ENCODE assay signal across 8 mouse cellular contexts in the genomic region with DNA sequence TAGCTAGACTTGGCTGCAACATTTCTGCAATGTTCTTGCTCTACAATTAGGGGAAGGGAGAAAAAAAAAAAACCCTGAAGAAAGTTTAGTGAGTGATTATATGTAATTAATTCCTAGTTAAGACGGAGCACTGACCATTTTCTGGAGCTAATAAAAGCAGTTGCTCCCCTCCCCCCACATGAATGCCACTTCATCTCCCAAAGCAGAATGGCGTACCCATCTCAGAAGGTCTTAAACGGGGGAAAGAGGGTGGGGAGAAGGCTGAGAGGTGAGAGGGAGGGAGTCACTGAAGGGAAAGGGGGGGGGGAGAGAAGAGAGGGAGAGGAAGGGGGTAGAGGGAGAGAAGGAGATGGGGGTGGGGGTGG. TPM values are rescaled to one million over a fixed set of nuclear protein-coding genes. Genes with fewer than 3 reads are reported as not detected.
A peak's percentile ranks its signal among the peaks of the same experiment; 100 is the strongest.
DNase-seq lines count a peak whose midpoint lies in the region; ATAC-seq and TF ChIP-seq lines count a peak whose summit lies in the region.
"Had no signal": no experiment of that assay in that cellular context is flagged by ENCODE, and none has a peak within 500 bp of the region (broad histone marks: within the 10 kb centered on the region; RNA-seq: fewer than 3 reads in every experiment).

No protein-coding gene starts in this region.

- no peak for ATAC-seq in lung, postnatal 0 days
- ATAC-seq in forebrain, embryonic 12.5 days (ENCODE audit: low FRiP score): no peak
- ATAC-seq in limb, embryonic 15.5 days (ENCODE audit: insufficient number of reproducible peaks, low FRiP score, low TSS enrichment, low read depth): no peak

- TF ChIP-seq EP300 in lung, postnatal 0 days (IDR thresholded peaks at IDR 0.05): no peak

- no peaks in the 10 kb centered on the region for H3K27me3 ChIP-seq in lung, postnatal 0 days (replicated peaks; ENCODE audit: insufficient read depth, low read length)
- H3K27me3 ChIP-seq in forebrain, embryonic 12.5 days: no peaks in the 10 kb centered on the region
- H3K27me3 ChIP-seq in limb, embryonic 15.5 days: no peaks in the 10 kb centered on the region

- no peaks in the 10 kb centered on the region for H3K36me3 ChIP-seq in lung, postnatal 0 days (ENCODE audit: insufficient read depth, low read length)
- no peaks in the 10 kb centered on the region for H3K36me3 ChIP-seq in forebrain, embryonic 12.5 days (replicated peaks)
- H3K36me3 ChIP-seq in limb, embryonic 15.5 days: no peaks in the 10 kb centered on the region

- no peak for TF ChIP-seq CTCF in lung, postnatal 0 days (IDR thresholded peaks at IDR 0.05)

- 14% methylated on average over 3 of the region's 3 CpGs for WGBS in lung, postnatal 0 days
- WGBS in forebrain, embryonic 12.5 days: 3% methylated on average over 3 of the region's 3 CpGs
- 10% methylated on average over 3 of the region's 3 CpGs for WGBS in limb, embryonic 15.5 days

- no peak overlapping the region for H3K4me3 ChIP-seq in lung, postnatal 0 days (ENCODE audit: low read depth, low read length)
- peak overlapping the region; percentile 30 for H3K4me3 ChIP-seq in forebrain, embryonic 12.5 days (replicated peaks)
- no peak overlapping the region for H3K4me3 ChIP-seq in limb, embryonic 15.5 days

- H3K9ac ChIP-seq in lung, postnatal 0 days (replicated peaks; ENCODE audit: low read depth): no peak overlapping the region
- peak overlapping the region; percentile 58 for H3K9ac ChIP-seq in forebrain, embryonic 12.5 days
- no peak overlapping the region for H3K9ac ChIP-seq in limb, embryonic 15.5 days

- peaks cover 70% of the 10 kb centered on the region for H3K4me1 ChIP-seq in lung, postnatal 0 days (ENCODE audit: insufficient read depth, low read depth, low read length)
- peaks cover 99% of the 10 kb centered on the region for H3K4me1 ChIP-seq in forebrain, embryonic 12.5 days
- peaks cover 98% of the 10 kb centered on the region for H3K4me1 ChIP-seq in limb, embryonic 15.5 days

- no peak for DNase-seq in lung, postnatal 0 days (ENCODE audit: low spot score)
- no peak for DNase-seq in lung, postnatal 25 days (ENCODE audit: low spot score)
- no peak for DNase-seq in right cerebral cortex, adult 2 months (ENCODE audit: low spot score in 2 of 2)
- no peak for DNase-seq in layer of hippocampus, adult 9-10 months (ENCODE audit: low spot score)
- no peak for DNase-seq in MN1 (ENCODE audit: low spot score)
- DNase-seq: layer of hippocampus, adult 9-11 months had no signal

- H3K9me3 ChIP-seq in lung, postnatal 0 days (ENCODE audit: low read length): no peaks in the 10 kb centered on the region
- no peaks in the 10 kb centered on the region for H3K9me3 ChIP-seq in forebrain, embryonic 12.5 days
- H3K9me3 ChIP-seq in limb, embryonic 15.5 days: no peaks in the 10 kb centered on the region

- no peak overlapping the region for H3K4me2 ChIP-seq in lung, postnatal 0 days (replicated peaks; ENCODE audit: low read depth, low read length)
- peak overlapping the region; percentile 63 for H3K4me2 ChIP-seq in forebrain, embryonic 12.5 days
- H3K4me2 ChIP-seq in limb, embryonic 15.5 days: peak overlapping the region; percentile 49

- peak overlapping the region; percentile 90 for H3K27ac ChIP-seq in lung, postnatal 0 days (ENCODE audit: low read length)
- H3K27ac ChIP-seq in forebrain, embryonic 12.5 days: peak overlapping the region; percentile 100
- peak overlapping the region; percentile 100 for H3K27ac ChIP-seq in limb, embryonic 15.5 days

RNA-seq across cellular contexts. Expression of a gene that starts 17.6 kb away (rescaled TPM):
- polyA plus RNA-seq in lung, postnatal 0 days (2015; fragmentation: Nextera tagmentation; extraction: Ambion mirVana): 30.7 and 32.1 TPM in 2 replicates
- polyA plus RNA-seq in forebrain, embryonic 12.5 days (2016; fragmentation: Nextera tagmentation; extraction: Ambion mirVana): 67.6 and 71.5 TPM in 2 replicates
- 40.4 and 52.2 TPM in 2 replicates for polyA plus RNA-seq in limb, embryonic 15.5 days (2015; fragmentation: Nextera tagmentation; extraction: Ambion mirVana)
